Mouse (Mus musculus) B cell, adult 2 months (primary cell): ENCODE measurements around the gene Olfr965.
"Not testable (repeated sequence)": the region's sequence is repeated elsewhere in the genome, so short reads cannot be mapped to it uniquely, and the experiment has no call there.

ENCODE experiments used
- DNase-seq, 2 experiments: peaks; one replicate each; pipeline ENCODE4 v3.0.0; 2022

Gene Olfr965

DNA sequence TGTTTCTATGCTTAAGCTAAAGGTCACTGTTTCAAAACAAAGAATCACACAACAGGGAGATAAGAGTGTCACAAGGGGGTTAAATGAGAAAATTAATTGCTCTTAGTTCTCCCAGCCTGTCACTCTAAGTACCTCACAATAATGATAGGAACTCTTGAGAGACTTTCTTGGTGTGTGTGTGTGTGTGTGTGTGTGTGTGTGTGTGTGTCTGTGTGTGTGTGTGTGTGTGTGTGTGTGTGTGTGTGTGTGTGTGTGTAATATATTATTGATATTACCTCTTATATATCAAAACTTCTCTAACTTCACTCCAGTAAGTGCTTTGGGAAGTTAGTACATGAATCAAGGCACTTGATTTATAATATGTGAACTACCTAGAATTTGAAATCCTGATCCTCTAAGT is at the start of gene Olfr965:
Gene Olfr965 (plus strand): TSS at position 301 of the 400 bp plus-strand sequence.
- no peak for DNase-seq

DNA sequence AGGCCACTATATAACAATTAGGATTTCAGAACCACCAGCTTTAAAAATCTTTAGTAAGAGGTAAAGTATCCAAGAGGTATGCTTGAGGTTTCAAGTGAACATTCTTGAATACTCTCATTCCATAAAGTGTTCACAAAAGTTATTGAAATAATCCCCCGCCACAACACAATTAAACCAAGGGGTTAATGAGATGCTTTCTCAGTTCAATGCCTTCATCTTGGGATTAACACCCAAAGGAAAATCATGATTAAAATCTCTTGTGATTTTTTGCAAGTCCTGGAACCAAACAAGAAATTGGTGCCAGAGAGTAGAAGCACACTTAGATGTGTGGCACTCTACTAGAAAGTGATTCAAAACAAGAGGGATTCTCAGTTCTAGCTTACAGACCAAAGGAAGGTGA is 44.2 kb upstream of the Olfr965 start, which contains the start of gene Olfr963:
Gene Olfr963 (plus strand): TSS at position 301 of the 400 bp plus-strand sequence.
- DNase-seq, result no peak

DNA sequence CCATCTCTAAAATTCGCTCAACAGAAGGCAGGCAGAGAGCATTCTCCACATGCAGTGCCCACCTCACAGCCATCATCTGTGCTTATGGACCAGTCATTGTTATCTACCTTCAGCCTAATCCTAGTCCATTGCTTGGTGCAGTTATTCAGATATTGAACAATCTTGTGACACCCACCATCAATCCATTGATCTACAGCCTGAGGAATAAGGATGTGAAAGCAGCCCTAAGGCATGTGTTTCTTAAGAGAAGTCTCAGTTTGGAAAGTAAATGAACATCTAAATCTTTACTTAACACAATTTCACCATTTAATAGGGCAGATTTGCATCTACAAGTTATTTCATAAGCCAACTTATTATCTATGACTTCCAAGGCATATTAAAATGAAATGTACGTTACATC is 41.4 kb upstream of the Olfr965 start:
- no peak for DNase-seq

DNA sequence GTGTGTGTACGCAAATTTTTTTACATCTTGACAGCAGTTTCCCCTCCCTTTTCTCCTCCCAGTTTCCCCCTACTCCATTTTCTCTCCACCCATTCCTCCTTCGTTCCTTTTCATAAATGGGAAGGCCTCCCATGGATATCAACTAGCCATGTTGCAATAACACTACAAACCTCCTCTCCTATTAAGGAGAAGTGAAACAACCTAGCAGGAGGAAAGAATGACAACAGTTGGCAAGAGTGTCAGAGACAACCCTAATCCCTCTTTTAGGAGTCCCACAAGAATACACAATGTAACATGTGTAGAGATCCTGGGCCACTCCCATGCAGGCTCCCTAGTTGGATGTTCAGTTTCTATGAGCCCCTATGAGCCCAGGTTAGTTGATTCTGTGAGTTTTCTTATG is 36.3 kb upstream of the Olfr965 start:
- no peak for DNase-seq

DNA sequence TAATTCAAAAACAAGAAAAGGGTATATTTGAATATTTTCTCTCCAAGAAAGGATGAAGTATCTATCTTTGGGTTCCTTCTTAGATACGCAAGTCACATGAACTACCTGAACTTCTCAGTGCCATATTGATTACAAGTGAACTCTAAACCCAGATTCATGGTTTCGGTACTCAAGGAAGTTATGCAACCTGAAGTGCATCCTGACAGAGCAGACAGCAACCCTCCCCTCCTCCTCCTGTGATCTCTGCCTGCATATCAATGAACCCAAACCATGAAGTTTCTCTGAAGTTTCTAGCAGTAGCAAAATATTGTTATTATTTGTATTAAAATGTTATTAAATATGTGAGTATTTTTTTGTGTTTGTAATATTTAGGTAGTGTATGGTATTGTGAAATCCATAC is 32.6 kb upstream of the Olfr965 start:
- no peak for DNase-seq

DNA sequence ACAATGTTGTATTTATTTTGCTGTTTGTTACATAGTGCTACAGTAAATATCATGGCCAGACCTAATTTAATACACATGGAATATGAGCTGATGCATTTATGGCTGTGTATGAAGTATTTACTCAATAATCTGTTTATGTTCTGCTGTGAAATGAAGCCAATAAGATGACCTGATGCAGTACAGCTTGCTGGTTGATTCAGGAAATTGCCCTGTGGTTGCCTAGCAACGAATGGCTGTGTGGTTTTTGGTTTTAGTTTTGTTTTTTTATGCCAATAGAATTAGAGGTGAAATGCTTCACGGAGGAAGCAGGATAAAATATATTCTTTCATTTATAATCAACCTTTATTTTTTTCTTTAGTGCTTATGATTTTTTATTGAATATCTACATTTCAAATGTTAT is 31.9 kb upstream of the Olfr965 start:
- DNase-seq, result no peak

DNA sequence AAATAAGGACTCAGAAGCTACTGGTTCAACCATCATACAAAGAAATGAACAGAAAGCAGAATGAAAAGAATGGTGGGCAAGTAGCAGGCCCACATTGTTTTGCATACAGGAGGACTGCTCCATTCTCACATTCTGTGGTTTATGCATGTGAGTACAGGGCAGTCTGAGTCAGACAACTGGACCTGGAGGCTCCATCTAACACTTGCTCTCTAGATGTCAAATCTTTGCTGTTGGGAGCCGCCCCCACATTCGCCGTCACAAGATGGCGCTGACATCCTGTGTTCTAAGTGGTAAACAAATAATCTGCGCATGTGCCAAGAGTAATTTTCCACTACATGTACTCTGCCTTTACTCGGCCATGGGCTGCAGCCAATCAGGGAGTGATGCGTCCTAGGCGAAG is 10.0 kb upstream of the Olfr965 start:
- DNase-seq, result not testable (repeated sequence)

DNA sequence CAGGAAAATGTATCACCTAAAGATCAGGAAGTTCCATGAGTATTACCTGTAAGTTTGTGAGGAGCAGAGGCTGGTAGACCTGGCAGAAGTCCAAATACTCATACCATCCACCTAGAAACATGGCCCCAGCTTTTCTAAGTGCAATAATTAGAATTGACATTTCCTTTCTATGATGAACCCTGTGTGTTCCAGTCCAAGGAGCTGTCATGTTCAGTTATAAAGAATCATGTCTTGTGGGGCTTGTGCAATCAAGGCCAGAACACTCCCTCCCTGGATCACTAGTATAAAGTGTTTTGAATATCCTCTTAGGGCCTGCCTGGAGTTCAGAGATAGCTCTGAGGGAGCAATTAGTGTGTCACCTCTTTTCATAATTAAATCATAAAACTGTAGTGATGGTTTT is 4.1 kb upstream of the Olfr965 start, which contains the start of gene Olfr149:
Gene Olfr149 (minus strand): TSS at position 101 of the 400 bp plus-strand sequence.
- no peak for DNase-seq

DNA sequence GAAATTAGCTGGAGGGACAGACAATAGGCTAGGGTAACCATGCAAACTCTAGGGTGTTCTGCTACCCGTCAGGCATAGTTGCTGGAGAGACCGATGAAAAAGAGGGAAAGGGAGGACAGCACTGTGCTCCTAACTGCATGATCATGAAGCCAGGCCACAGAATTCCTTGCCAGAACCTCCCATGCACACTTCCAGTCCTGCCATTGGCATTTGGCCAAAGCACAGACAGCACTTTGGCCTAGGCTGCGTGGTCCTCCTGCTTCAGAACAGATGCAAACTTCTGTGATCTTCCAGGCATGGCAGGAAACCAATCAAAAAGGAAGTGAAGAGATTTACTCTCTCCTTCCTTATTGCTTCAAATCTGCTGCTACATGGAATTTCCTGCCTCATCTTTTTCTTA is 2.2 kb upstream of the Olfr965 start:
- DNase-seq, result no peak

DNA sequence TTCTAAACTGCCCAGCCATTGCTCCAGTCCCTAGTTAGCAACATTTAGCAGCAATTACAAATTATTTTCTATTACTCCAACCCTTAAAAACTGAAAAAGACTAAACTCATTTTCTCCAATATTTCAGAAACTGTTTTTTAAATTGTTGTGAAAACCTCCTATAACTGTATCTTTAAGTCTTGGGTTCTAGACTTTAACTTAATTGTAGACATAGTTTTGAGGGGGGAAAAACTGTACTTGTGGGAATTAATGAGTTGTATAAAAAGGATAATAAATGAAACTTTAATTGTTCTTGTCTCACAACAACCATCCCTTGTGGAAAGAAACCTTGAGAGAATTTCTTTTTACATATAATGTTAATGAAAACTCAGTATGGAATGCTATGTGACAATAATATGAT is 19.5 kb downstream of the Olfr965 start, which contains the start of gene Olfr150:
Gene Olfr150 (plus strand): TSS at position 301 of the 400 bp plus-strand sequence.
- DNase-seq, result no peak

DNA sequence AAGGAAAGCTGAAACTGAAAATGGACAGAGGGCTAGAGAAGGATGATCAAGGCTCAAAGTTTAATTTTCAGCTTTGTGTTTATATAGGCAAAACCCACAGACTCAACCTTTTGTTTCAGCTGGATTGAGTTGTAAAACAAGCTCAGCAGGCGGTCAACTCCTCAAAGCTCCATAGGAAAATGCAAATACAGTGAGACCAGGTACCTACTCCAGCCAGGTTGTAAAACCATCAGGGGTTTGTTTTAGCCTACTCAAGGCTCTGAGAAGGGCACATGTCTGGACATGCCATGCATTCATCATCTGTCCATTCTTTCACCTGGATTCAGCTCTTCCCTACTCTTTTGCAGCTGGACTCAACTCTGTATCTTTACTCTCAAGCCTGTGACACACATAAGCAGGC is 29.6 kb downstream of the Olfr965 start:
- no peak for DNase-seq

DNA sequence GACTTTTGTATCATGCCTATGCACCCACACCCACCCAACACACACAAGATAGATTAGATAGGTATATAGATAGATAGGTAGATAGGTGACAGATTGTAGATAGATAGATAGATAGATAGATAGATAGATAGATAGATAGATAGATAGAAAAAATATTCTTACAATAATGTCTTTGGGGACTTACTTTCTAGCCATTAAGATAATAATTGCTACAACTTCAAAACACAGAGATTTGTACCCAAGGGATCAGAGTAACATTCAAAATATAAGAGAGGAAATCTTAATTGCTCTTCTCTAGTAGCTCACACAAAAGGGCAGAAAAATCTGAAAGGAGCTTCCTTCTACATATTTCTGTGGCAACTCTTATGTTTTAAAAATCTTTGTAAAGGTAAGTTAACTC is 34.8 kb downstream of the Olfr965 start, which contains the start of gene Olfr967:
Gene Olfr967 (plus strand): TSS at position 301 of the 400 bp plus-strand sequence.
- DNase-seq, result no peak

DNA sequence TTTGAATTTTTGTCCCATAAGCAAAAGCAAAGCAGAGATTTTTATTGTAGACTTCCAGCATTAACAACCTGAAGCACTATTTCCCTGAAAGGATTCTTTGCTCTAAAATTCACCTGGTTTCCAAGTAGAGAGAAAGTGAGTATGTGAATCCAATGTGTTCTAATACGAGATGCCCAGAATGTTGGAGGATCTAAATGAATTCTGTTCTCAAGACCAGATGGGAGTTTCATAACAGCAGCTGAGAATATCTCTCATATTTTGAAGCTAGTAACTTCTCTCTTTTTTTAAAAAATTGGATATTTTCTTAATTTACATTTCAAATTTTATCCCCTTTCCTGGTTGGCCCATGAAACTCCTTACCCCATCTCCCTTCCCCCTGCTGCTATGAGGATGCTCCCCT is 35.3 kb downstream of the Olfr965 start:
- DNase-seq, result no peak
